Mouse (Mus musculus): Measurements from ENCODE around the gene Irf6.

Gene Irf6

GRCm38 (mm10) chr1:193149231-193149630 is 3.7 kb upstream of the Irf6 start:
- in situ Hi-C loops (cut with MboI; ENCODE audit: low pct_unique_long_range_greater_than_20kb in 1 of 2, low sequenced_read_pairs in 2 of 2, unreplicated experiment in 1 of 2): no loop called here

- in situ Hi-C loops (cut with MboI; ENCODE audit: low pct_unique_long_range_greater_than_20kb in 1 of 2, low sequenced_read_pairs in 2 of 2, unreplicated experiment in 1 of 2): no loop called here
These were observed 1.8 kb upstream of the Irf6 start for GRCm38 (mm10) chr1:193151134-193151533.

GRCm38 (mm10) chr1:193153561-193153960 is 650 bp downstream of the Irf6 start:
- in situ Hi-C loops (cut with MboI; ENCODE audit: low pct_unique_long_range_greater_than_20kb in 1 of 2, low sequenced_read_pairs in 2 of 2, unreplicated experiment in 1 of 2): no loop called here

- in situ Hi-C loops (cut with MboI; ENCODE audit: low pct_unique_long_range_greater_than_20kb in 1 of 2, low sequenced_read_pairs in 2 of 2, unreplicated experiment in 1 of 2): no loop called here
These were observed 3.6 kb downstream of the Irf6 start for GRCm38 (mm10) chr1:193156316-193157110.

GRCm38 (mm10) chr1:193157111-193157492 is 4.2 kb downstream of the Irf6 start:
- in situ Hi-C loops (cut with MboI; ENCODE audit: low pct_unique_long_range_greater_than_20kb in 1 of 2, low sequenced_read_pairs in 2 of 2, unreplicated experiment in 1 of 2): no loop called here

GRCm38 (mm10) chr1:193159163-193159562 is 6.3 kb downstream of the Irf6 start:
- in situ Hi-C loops (cut with MboI; ENCODE audit: low pct_unique_long_range_greater_than_20kb in 1 of 2, low sequenced_read_pairs in 2 of 2, unreplicated experiment in 1 of 2): no loop called here

- in situ Hi-C loops (cut with MboI; ENCODE audit: low pct_unique_long_range_greater_than_20kb in 1 of 2, low sequenced_read_pairs in 2 of 2, unreplicated experiment in 1 of 2): no loop called here
These were observed 6.7 kb downstream of the Irf6 start for GRCm38 (mm10) chr1:193159613-193160012.

GRCm38 (mm10) chr1:193160317-193161032 is 7.6 kb downstream of the Irf6 start:
- in situ Hi-C loops (cut with MboI; ENCODE audit: low pct_unique_long_range_greater_than_20kb in 1 of 2, low sequenced_read_pairs in 2 of 2, unreplicated experiment in 1 of 2): no loop called here

- in situ Hi-C loops (cut with MboI; ENCODE audit: low pct_unique_long_range_greater_than_20kb in 1 of 2, low sequenced_read_pairs in 2 of 2, unreplicated experiment in 1 of 2): no loop called here
These were observed 14.8 kb downstream of the Irf6 start, which contains the start of gene A130010J15Rik for GRCm38 (mm10) chr1:193167746-193168145. Gene A130010J15Rik (plus strand): TSS chr1:193168046.

- in situ Hi-C loops (cut with MboI; ENCODE audit: low pct_unique_long_range_greater_than_20kb in 1 of 2, low sequenced_read_pairs in 2 of 2, unreplicated experiment in 1 of 2): no loop called here
These were observed 16.3 kb downstream of the Irf6 start for GRCm38 (mm10) chr1:193169228-193169627.

- in situ Hi-C loops (cut with MboI; ENCODE audit: low pct_unique_long_range_greater_than_20kb in 1 of 2, low sequenced_read_pairs in 2 of 2, unreplicated experiment in 1 of 2): no loop called here
These were observed 16.9 kb downstream of the Irf6 start for GRCm38 (mm10) chr1:193169856-193170255.

- in situ Hi-C loops (cut with MboI; ENCODE audit: low pct_unique_long_range_greater_than_20kb in 1 of 2, low sequenced_read_pairs in 2 of 2, unreplicated experiment in 1 of 2): no loop called here
These were observed 20.3 kb downstream of the Irf6 start for GRCm38 (mm10) chr1:193172991-193173809.

- in situ Hi-C loops (cut with MboI; ENCODE audit: low pct_unique_long_range_greater_than_20kb in 1 of 2, low sequenced_read_pairs in 2 of 2, unreplicated experiment in 1 of 2): no loop called here
These were observed 20.9 kb downstream of the Irf6 start for GRCm38 (mm10) chr1:193173810-193174129.

- in situ Hi-C loops (cut with MboI; ENCODE audit: low pct_unique_long_range_greater_than_20kb in 1 of 2, low sequenced_read_pairs in 2 of 2, unreplicated experiment in 1 of 2): no loop called here
These were observed 21.3 kb downstream of the Irf6 start for GRCm38 (mm10) chr1:193174143-193174733.

GRCm38 (mm10) chr1:193181104-193181503 is 28.2 kb downstream of the Irf6 start:
- in situ Hi-C loops (cut with MboI; ENCODE audit: low pct_unique_long_range_greater_than_20kb in 1 of 2, low sequenced_read_pairs in 2 of 2, unreplicated experiment in 1 of 2): no loop called here

- in situ Hi-C loops (cut with MboI; ENCODE audit: low pct_unique_long_range_greater_than_20kb in 1 of 2, low sequenced_read_pairs in 2 of 2, unreplicated experiment in 1 of 2): no loop called here
These were observed 35.3 kb downstream of the Irf6 start for GRCm38 (mm10) chr1:193188257-193188656.

GRCm38 (mm10) chr1:193189151-193189621 is 36.3 kb downstream of the Irf6 start:
- in situ Hi-C loops (cut with MboI; ENCODE audit: low pct_unique_long_range_greater_than_20kb in 1 of 2, low sequenced_read_pairs in 2 of 2, unreplicated experiment in 1 of 2): no loop called here

GRCm38 (mm10) chr1:193189771-193190170 is 36.9 kb downstream of the Irf6 start:
- in situ Hi-C loops (cut with MboI; ENCODE audit: low pct_unique_long_range_greater_than_20kb in 1 of 2, low sequenced_read_pairs in 2 of 2, unreplicated experiment in 1 of 2): no loop called here
